8 mouse cellular contexts compared by ENCODE assay signal in the genomic region with DNA sequence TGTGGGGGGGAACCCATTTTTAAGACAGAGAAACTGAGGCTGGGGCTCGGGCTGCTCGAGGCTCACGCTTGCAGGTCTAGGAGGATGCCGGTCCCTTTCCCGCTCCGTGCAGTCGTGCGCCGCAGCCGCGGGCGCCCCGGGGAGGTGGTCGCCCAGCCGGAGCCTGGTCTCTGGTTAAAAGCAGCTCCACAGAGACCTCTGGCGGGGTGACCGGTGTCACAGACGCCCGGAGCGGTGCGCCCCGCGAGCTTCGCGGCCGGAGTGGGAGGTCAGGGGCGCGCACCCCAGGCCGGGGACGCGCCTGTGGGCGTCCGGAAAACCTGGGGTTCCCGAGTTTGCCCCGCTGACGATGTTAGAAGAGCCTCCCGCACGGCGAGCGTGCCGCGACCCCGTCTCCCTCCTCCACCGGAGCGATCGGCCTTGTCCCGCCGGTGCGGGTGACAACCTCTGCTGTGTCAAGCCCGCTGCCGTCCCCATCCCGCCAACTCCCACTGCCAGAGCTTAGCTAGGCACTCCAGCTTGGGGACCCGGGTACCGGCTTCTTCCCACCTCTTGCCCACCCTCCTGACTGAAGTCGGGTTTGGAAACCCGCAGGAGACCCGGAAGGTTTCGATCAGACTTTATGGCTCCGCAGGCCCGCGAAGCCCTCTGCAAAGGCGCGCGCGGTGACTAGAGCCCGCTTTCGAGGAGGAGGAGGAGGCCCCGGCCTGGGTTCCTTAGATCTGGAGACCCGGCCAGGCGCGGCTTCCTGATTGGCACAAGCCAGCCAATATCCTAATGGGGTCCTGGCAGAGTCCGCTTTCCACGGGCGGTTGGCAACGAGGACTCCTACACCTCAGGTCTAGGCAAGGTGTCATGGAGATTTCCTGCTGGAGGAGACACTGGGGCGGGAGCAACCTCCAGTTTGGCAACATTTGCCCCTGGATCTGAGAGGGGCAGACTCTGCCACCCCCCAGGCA. TPM values are rescaled to one million over a fixed set of nuclear protein-coding genes. Genes with fewer than 3 reads are reported as not detected.
DNase-seq lines count a peak whose midpoint lies in the region; ATAC-seq and TF ChIP-seq lines count a peak whose summit lies in the region.

No protein-coding gene starts in this region.

- TF ChIP-seq POLR2A in testis, adult 2 months (IDR thresholded peaks at IDR 0.05; ENCODE audit: control insufficient read depth, low read depth, low read length) = no peak

- ATAC-seq in cerebellum, adult (ENCODE audit: insufficient number of reproducible peaks, low FRiP score, low TSS enrichment) = peak; percentile 1; the same call in 1 of the 2 replicates
- peak; percentile 23; the same call in 1 of the 2 replicates for ATAC-seq in forebrain, embryonic 15.5 days (replicated peaks)
- no peak for ATAC-seq in intestine, postnatal 0 days

- no peak overlapping the region for H3K27ac ChIP-seq in testis, adult 2 months (ENCODE audit: control insufficient read depth, insufficient read depth, low read depth, low read length)
- H3K27ac ChIP-seq in forebrain, embryonic 15.5 days (replicated peaks) = peak overlapping the region; percentile 62
- H3K27ac ChIP-seq in intestine, postnatal 0 days (ENCODE audit: low read depth, low read length) = no peak overlapping the region

- peak overlapping the region; percentile 71 for H3K9ac ChIP-seq in forebrain, embryonic 15.5 days (replicated peaks)
- peak overlapping the region; percentile 62 for H3K9ac ChIP-seq in intestine, postnatal 0 days (ENCODE audit: low read depth, low read length)

- no peak for TF ChIP-seq CTCF in testis, adult 2 months (IDR thresholded peaks at IDR 0.05; ENCODE audit: control insufficient read depth, insufficient read depth, insufficient replicate concordance, low read depth, low read length)
- peak; percentile 41 for TF ChIP-seq CTCF in intestine, postnatal 0 days (IDR thresholded peaks at IDR 0.05; ENCODE audit: low read depth)

- no peaks in the 10 kb centered on the region for H3K27me3 ChIP-seq in testis, adult 2 months (ENCODE audit: control insufficient read depth, insufficient read depth, low read length)
- H3K27me3 ChIP-seq in forebrain, embryonic 15.5 days = no peaks in the 10 kb centered on the region
- peaks cover 46% of the 10 kb centered on the region for H3K27me3 ChIP-seq in intestine, postnatal 0 days (replicated peaks; ENCODE audit: control insufficient read depth, insufficient read depth, low read length)

- DNase-seq in testis, postnatal 14 days (ENCODE audit: low spot score) = no peak
- DNase-seq in lung, postnatal 36 days = peak; percentile 11
- peak; percentile 9 for DNase-seq in spleen, adult 12 weeks (ENCODE audit: low spot score)
- no peak for DNase-seq in frontal cortex, adult 2 months (ENCODE audit: extremely low spot score in 1 of 2, low spot score in 1 of 2)

- no peaks in the 10 kb centered on the region for H3K36me3 ChIP-seq in testis, adult 2 months (ENCODE audit: control insufficient read depth, insufficient read depth, low read length)
- H3K36me3 ChIP-seq in forebrain, embryonic 15.5 days = no peaks in the 10 kb centered on the region
- H3K36me3 ChIP-seq in intestine, postnatal 0 days (ENCODE audit: control insufficient read depth, insufficient read depth) = no peaks in the 10 kb centered on the region

- peak overlapping the region; percentile 70 for H3K4me3 ChIP-seq in testis, adult 2 months (ENCODE audit: control insufficient read depth, low read depth, low read length)
- H3K4me3 ChIP-seq in forebrain, embryonic 15.5 days = peak overlapping the region; percentile 67
- peak overlapping the region; percentile 66 for H3K4me3 ChIP-seq in intestine, postnatal 0 days (ENCODE audit: low read depth, low read length)

- peaks cover 13% of the 10 kb centered on the region for H3K4me1 ChIP-seq in testis, adult 2 months (ENCODE audit: control insufficient read depth, insufficient read depth, low read length)
- H3K4me1 ChIP-seq in forebrain, embryonic 15.5 days = peaks cover 47% of the 10 kb centered on the region
- peaks cover 4% of the 10 kb centered on the region; the same call in 1 of the 2 replicates for H3K4me1 ChIP-seq in intestine, postnatal 0 days (replicated peaks; ENCODE audit: control insufficient read depth, insufficient read depth, low read length)

- no peaks in the 10 kb centered on the region for H3K9me3 ChIP-seq in forebrain, embryonic 15.5 days
- no peaks in the 10 kb centered on the region for H3K9me3 ChIP-seq in intestine, postnatal 0 days (ENCODE audit: control insufficient read depth)

- H3K4me2 ChIP-seq in forebrain, embryonic 15.5 days (replicated peaks) = peak overlapping the region; percentile 94
- H3K4me2 ChIP-seq in intestine, postnatal 0 days (replicated peaks; ENCODE audit: low read depth) = peak overlapping the region; percentile 100

- WGBS in forebrain, embryonic 15.5 days = under 1% methylated on average over 76 of the region's 76 CpGs
- WGBS in intestine, postnatal 0 days = under 1% methylated on average over 72 of the region's 76 CpGs

RNA-seq across cellular contexts. Expression of gene Mmp17, which starts 0.9 kb away (rescaled TPM):
- polyA plus RNA-seq in testis, adult 2 months (2012; rRNA removed) = 0.93 and 1.2 TPM in 2 replicates
- polyA plus RNA-seq in forebrain, embryonic 15.5 days (2015; fragmentation: Nextera tagmentation; extraction: Ambion mirVana) = 17.9 and 20.2 TPM in 2 replicates
- 2.6 and 2.9 TPM in 2 replicates for polyA plus RNA-seq in intestine, postnatal 0 days (2015; fragmentation: Nextera tagmentation; extraction: Ambion mirVana)
- polyA plus RNA-seq in frontal cortex, adult 2 months (2012; rRNA removed) = 57.6 and 68.4 TPM in 2 replicates

Comparison
In these comparisons a context has a peak if more than half of its experiments do, and no peak if none do; other contexts are left out.
1. DNase-seq: peak in lung, postnatal 36 days (single experiment) and spleen, adult 12 weeks (single experiment); none in testis, postnatal 14 days (single experiment) and frontal cortex, adult 2 months (0 of 2).
2. Peak in every context shown above with its lines, with median percentiles within 50 percentile points of each other: H3K4me3 ChIP-seq.